Mouse (Mus musculus): ENCODE measurements around the gene Josd1. TPM values are rescaled to one million over a fixed set of nuclear protein-coding genes. Genes with fewer than 3 reads are reported as not detected.

Gene Josd1
- polyA plus RNA-seq, 2 experiments: 21.1 to 38.7 TPM

DNA sequence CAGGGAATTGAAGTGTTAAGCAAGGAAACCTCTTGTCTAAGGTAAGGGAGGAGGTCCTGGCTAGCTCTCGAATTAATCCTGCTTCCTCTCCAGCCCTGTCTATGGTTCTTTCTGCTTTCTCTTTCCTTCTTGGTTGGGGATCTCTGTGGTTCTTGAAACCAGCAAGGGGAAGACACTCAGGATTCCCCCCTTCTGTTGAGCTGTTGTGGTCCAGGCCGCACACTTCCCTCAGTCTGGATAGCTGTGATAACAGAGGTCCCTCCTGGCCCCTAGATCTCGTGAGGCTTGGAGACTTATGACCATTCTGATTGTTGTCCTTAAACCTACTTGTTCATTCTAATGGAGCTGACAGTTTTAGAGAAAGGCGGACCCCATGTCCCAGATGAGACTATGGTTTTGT, 6.8 kb upstream of the Josd1 start:
- H3K36me3 ChIP-seq (ENCODE audit: control insufficient read depth, insufficient read depth, low read length): peaks cover 19% of the 10 kb centered on the region
- TF ChIP-seq POLR2A (IDR thresholded peaks at IDR 0.05; ENCODE audit: borderline replicate concordance, extremely low read depth, insufficient read depth, insufficient read length): no peak
- H3K4me2 ChIP-seq (replicated peaks; ENCODE audit: low read depth, low read length, severe bottlenecking): no peak overlapping the region
- H3K9ac ChIP-seq (ENCODE audit: low read depth, low read length, severe bottlenecking): no peak overlapping the region
- ATAC-seq (ENCODE audit: low FRiP score, low read depth) (no peak), DNase-seq (ENCODE audit: low spot score) (no peak)
- H3K9me3 ChIP-seq (ENCODE audit: control insufficient read depth, low read length): no peaks in the 10 kb centered on the region
- no peak overlapping the region for H3K4me3 ChIP-seq (replicated peaks; ENCODE audit: low read length)
- 90% methylated on average over 4 of the region's 4 CpGs for WGBS
- H3K4me1 ChIP-seq (ENCODE audit: control insufficient read depth, insufficient read depth, low read length): peaks cover 19% of the 10 kb centered on the region
- no peaks in the 10 kb centered on the region for H3K27me3 ChIP-seq (ENCODE audit: control insufficient read depth, insufficient read depth, low read length)
- no peak overlapping the region for H3K27ac ChIP-seq (replicated peaks; ENCODE audit: low read depth, low read length)

DNA sequence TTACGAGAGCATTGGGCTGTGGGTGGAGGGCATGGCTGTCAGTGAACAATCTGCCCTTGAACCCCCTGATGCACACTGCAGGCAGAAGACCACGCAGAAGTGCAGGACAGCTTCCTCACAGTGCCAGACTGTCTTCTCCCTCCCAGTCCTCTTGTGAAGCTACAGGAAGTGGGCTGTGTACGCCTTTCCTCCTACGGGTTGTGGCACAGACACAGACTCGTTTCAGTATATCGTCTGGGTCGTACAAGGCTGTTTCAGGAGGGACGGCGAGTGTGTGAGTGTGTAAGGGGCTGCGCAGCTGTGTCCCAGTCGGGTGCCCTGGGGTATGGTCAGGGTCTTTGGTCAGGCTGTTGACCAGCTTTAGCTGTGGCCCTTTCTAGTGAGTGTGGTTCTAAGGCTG, 6.0 kb upstream of the Josd1 start:
- 79% methylated on average over 11 of the region's 11 CpGs for WGBS
- peaks cover 15% of the 10 kb centered on the region for H3K36me3 ChIP-seq (ENCODE audit: control insufficient read depth, insufficient read depth, low read length)
- no peak overlapping the region for H3K9ac ChIP-seq (ENCODE audit: low read depth, low read length, severe bottlenecking)
- no peak for DNase-seq (ENCODE audit: low spot score)
- H3K27ac ChIP-seq (replicated peaks; ENCODE audit: low read depth, low read length): no peak overlapping the region
- TF ChIP-seq POLR2A (IDR thresholded peaks at IDR 0.05; ENCODE audit: borderline replicate concordance, extremely low read depth, insufficient read depth, insufficient read length): no peak
- peaks cover 19% of the 10 kb centered on the region for H3K4me1 ChIP-seq (ENCODE audit: control insufficient read depth, insufficient read depth, low read length)
- H3K27me3 ChIP-seq (ENCODE audit: control insufficient read depth, insufficient read depth, low read length): no peaks in the 10 kb centered on the region
- no peak overlapping the region for H3K4me2 ChIP-seq (replicated peaks; ENCODE audit: low read depth, low read length, severe bottlenecking)
- H3K4me3 ChIP-seq (replicated peaks; ENCODE audit: low read length): no peak overlapping the region
- no peak for ATAC-seq (ENCODE audit: low FRiP score, low read depth)
- no peaks in the 10 kb centered on the region for H3K9me3 ChIP-seq (ENCODE audit: control insufficient read depth, low read length)

- WGBS: 53% methylated on average over 5 of the region's 5 CpGs
- H3K9me3 ChIP-seq (ENCODE audit: control insufficient read depth, low read length): no peaks in the 10 kb centered on the region
- H3K4me3 ChIP-seq (replicated peaks; ENCODE audit: low read length): no peak overlapping the region
- DNase-seq (ENCODE audit: low spot score) (no peak), ATAC-seq (ENCODE audit: low FRiP score, low read depth) (no peak)
- no peaks in the 10 kb centered on the region for H3K27me3 ChIP-seq (ENCODE audit: control insufficient read depth, insufficient read depth, low read length)
- peaks cover 15% of the 10 kb centered on the region for H3K36me3 ChIP-seq (ENCODE audit: control insufficient read depth, insufficient read depth, low read length)
- H3K4me2 ChIP-seq (replicated peaks; ENCODE audit: low read depth, low read length, severe bottlenecking): no peak overlapping the region
- TF ChIP-seq POLR2A (IDR thresholded peaks at IDR 0.05; ENCODE audit: borderline replicate concordance, extremely low read depth, insufficient read depth, insufficient read length): no peak
- no peak overlapping the region for H3K9ac ChIP-seq (ENCODE audit: low read depth, low read length, severe bottlenecking)
- H3K4me1 ChIP-seq (ENCODE audit: control insufficient read depth, insufficient read depth, low read length): peaks cover 23% of the 10 kb centered on the region
- H3K27ac ChIP-seq (replicated peaks; ENCODE audit: low read depth, low read length): no peak overlapping the region
Observed at GRCm38 (mm10) chr15:79692334-79692733, 4.6 kb upstream of the Josd1 start.

DNA sequence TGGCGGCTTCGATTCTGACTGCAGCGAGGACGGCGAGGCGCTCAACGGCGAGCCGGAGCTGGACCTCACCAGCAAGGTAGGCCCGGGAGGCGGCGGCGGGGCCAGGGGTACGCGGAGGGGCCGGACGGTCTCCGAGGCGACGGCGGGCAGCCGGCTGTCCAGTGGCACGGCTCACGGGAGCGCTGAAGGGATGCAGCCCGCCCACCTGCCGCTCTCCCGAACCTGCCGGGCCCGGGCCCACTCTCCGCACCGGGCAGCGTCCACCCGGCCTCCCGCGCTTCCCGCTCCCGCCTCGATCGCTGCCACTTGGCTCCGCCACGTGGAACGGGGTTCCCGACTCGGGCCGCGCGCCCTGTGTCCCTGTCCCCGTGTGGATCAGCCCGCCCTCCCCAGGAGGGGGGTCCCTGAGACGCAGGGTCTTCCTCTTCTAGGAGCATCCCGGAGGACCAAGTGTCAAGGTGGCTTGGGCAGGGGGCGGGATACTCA, 3.3 kb upstream of the Josd1 start:
- no peak; the same call in 1 of the 2 replicates for ATAC-seq (ENCODE audit: low FRiP score, low read depth)
- H3K4me2 ChIP-seq (replicated peaks; ENCODE audit: low read depth, low read length, severe bottlenecking): peak overlapping the region; percentile 89
- peak overlapping the region; percentile 87 for H3K9ac ChIP-seq (ENCODE audit: low read depth, low read length, severe bottlenecking)
- DNase-seq (ENCODE audit: low spot score): no peak
- H3K36me3 ChIP-seq (ENCODE audit: control insufficient read depth, insufficient read depth, low read length): peaks cover 8% of the 10 kb centered on the region
- H3K27me3 ChIP-seq (ENCODE audit: control insufficient read depth, insufficient read depth, low read length): no peaks in the 10 kb centered on the region
- peak overlapping the region; percentile 90 for H3K4me3 ChIP-seq (replicated peaks; ENCODE audit: low read length)
- TF ChIP-seq POLR2A (IDR thresholded peaks at IDR 0.05; ENCODE audit: borderline replicate concordance, extremely low read depth, insufficient read depth, insufficient read length): no peak
- no peaks in the 10 kb centered on the region for H3K9me3 ChIP-seq (ENCODE audit: control insufficient read depth, low read length)
- H3K4me1 ChIP-seq (ENCODE audit: control insufficient read depth, insufficient read depth, low read length): peaks cover 27% of the 10 kb centered on the region
- H3K27ac ChIP-seq (replicated peaks; ENCODE audit: low read depth, low read length): peak overlapping the region; percentile 84
- WGBS: 0% methylated on average over 24 of the region's 53 CpGs

DNA sequence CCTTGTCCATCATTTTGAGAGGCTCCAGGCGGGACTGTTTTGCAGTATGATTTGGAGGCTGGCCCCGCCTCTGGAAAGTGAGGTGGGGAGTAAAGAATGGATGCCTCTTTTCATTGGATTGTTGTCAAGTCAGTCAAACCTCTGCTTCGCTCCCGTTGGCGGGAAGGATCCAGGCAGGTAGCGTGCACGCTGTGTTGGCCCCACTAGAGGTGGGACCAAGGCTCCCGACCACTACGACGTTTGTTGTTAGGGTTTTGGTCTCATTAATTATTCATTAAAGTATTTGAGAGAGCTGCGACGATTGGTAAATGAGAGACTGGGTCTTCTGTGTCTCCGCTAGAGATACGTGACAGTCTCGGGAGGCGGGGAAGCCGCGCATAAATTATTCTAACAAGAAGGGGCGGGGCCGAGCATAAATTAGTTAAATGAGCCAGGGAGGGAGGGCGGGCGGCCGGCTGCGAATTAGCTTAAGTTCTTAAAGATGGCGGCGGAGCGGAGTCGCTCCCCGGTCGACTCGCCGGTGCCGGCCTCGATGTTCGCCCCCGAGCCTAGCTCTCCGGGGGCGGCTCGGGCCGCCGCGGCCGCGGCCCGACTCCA, 2.8 kb upstream of the Josd1 start, which contains the start of gene Gtpbp1:
TSS of gene Gtpbp1 (plus strand) at position 420 of the 597 bp plus-strand sequence.
- H3K27me3 ChIP-seq (ENCODE audit: control insufficient read depth, insufficient read depth, low read length): no peaks in the 10 kb centered on the region
- H3K9ac ChIP-seq (ENCODE audit: low read depth, low read length, severe bottlenecking): peak within 1 kb of the TSS; percentile 87
- H3K4me3 ChIP-seq (replicated peaks; ENCODE audit: low read length): peak within 1 kb of the TSS; percentile 90
- peaks cover 7% of the 10 kb centered on the region for H3K36me3 ChIP-seq (ENCODE audit: control insufficient read depth, insufficient read depth, low read length)
- ATAC-seq (ENCODE audit: low FRiP score, low read depth): peak; percentile 94
- TF ChIP-seq POLR2A (IDR thresholded peaks at IDR 0.05; ENCODE audit: borderline replicate concordance, extremely low read depth, insufficient read depth, insufficient read length): 0 out of 2 replicates have a peak, but pooled peaks have one; percentile 64
- under 1% methylated on average over 41 of the region's 45 CpGs for WGBS
- H3K4me2 ChIP-seq (replicated peaks; ENCODE audit: low read depth, low read length, severe bottlenecking): peak within 1 kb of the TSS; percentile 89
- H3K9me3 ChIP-seq (ENCODE audit: control insufficient read depth, low read length): no peaks in the 10 kb centered on the region
- H3K27ac ChIP-seq (replicated peaks; ENCODE audit: low read depth, low read length): peak within 1 kb of the TSS; percentile 84
- H3K4me1 ChIP-seq (ENCODE audit: control insufficient read depth, insufficient read depth, low read length): peaks cover 32% of the 10 kb centered on the region
- peak; percentile 100 for DNase-seq (ENCODE audit: low spot score)
